Mouse (Mus musculus): Measurements from ENCODE around the gene Mrpl30. TPM values are rescaled to one million over a fixed set of nuclear protein-coding genes. Genes with fewer than 3 reads are reported as not detected.

Mrpl30 gene
- 245 and 251 TPM in 2 replicates for polyA plus RNA-seq (2016; fragmentation: Nextera tagmentation; extraction: Ambion mirVana)

GRCm38 (mm10) chr1:37890025-37890652 lies at the start of gene Mrpl30, which contains the start of gene Mitd1:
TSS of gene Mrpl30 (plus strand) at chr1:37890477.
TSS of gene Mitd1 (minus strand) at chr1:37890411.
- peak within 1 kb of the TSS; percentile 70 for H3K4me3 ChIP-seq
- WGBS: under 1% methylated on average over 41 of the region's 41 CpGs
- peak; percentile 88 for DNase-seq (ENCODE audit: low spot score)
- peaks cover 20% of the 10 kb centered on the region for H3K4me1 ChIP-seq
- peak within 1 kb of the TSS; percentile 77 for H3K27ac ChIP-seq (replicated peaks)
- peaks cover 19% of the 10 kb centered on the region for H3K36me3 ChIP-seq
- H3K27me3 ChIP-seq (ENCODE audit: low read depth, poor library complexity, severe bottlenecking): no peaks in the 10 kb centered on the region
- H3K9me3 ChIP-seq (replicated peaks): no peaks in the 10 kb centered on the region

DNA sequence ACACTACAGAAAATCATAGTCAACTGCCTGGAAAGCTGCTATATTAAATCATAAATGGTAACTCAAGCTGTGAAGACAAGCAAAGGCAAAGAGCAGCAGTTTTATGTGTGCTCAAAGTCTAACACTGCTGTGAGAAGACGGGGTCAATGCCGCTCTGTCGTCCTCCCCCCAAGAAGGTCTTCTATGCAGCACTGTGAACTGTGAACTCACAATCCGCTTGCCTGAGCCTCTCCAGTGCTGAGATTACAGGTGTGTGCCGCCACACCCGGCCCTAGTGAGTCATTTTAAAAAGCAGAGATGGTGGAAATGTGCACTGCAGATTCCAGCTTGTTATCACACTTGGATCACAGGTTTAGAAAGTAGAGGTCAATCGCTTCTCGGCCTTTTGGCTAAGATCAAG lies 43.4 kb upstream of the Mrpl30 start:
- no peaks in the 10 kb centered on the region for H3K36me3 ChIP-seq
- H3K27me3 ChIP-seq (ENCODE audit: low read depth, poor library complexity, severe bottlenecking): no peaks in the 10 kb centered on the region
- H3K9me3 ChIP-seq (replicated peaks): no peaks in the 10 kb centered on the region
- no peak overlapping the region for H3K4me3 ChIP-seq
- DNase-seq (ENCODE audit: low spot score): no peak
- H3K27ac ChIP-seq (replicated peaks): no peak overlapping the region
- no peaks in the 10 kb centered on the region for H3K4me1 ChIP-seq
- 83% methylated on average over 8 of the region's 8 CpGs for WGBS

DNA sequence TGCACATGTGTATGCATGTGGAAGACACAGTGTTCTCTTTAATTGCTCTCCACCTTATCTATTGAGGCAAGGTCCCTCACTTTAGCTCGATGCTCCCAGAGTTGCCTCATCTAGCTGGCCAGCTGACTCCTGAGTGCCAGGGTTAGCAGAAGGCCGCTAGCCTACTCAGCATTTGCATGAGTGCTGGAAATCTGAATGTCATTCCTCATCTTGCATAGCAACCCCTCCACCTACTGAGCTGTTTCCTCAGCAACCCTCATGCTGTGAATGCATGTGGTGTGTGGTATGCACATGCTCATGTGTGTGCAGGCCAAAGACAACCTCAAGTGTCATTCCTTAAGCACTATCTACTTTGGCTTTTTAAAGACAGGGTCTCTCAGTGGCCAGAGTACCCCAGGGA lies 39.6 kb upstream of the Mrpl30 start:
- Histone ChIP-seq H3K27ac (replicated peaks) (no peak overlapping the region), H3K4me3 (no peak overlapping the region), H3K9me3 (replicated peaks) (no peaks in the 10 kb centered on the region), H3K4me1 (no peaks in the 10 kb centered on the region), H3K36me3 (peaks cover 4% of the 10 kb centered on the region; the same call in 1 of the 2 replicates), H3K27me3 (ENCODE audit: low read depth, poor library complexity, severe bottlenecking) (no peaks in the 10 kb centered on the region)
- no peak for DNase-seq (ENCODE audit: low spot score)
- 67% methylated on average over 2 of the region's 2 CpGs for WGBS

GRCm38 (mm10) chr1:37864511-37865400 lies 25.5 kb upstream of the Mrpl30 start:
- under 1% methylated on average over 88 of the region's 90 CpGs for WGBS
- DNase-seq (ENCODE audit: low spot score): peak; percentile 99
- Histone ChIP-seq H3K9me3 (replicated peaks) (no peaks in the 10 kb centered on the region), H3K27ac (replicated peaks) (peak overlapping the region; percentile 89), H3K27me3 (ENCODE audit: low read depth, poor library complexity, severe bottlenecking) (peaks cover 11% of the 10 kb centered on the region; the same call in 1 of the 2 replicates), H3K4me3 (peak overlapping the region; percentile 71), H3K4me1 (peaks cover 23% of the 10 kb centered on the region), H3K36me3 (no peaks in the 10 kb centered on the region)

- no peaks in the 10 kb centered on the region for H3K36me3 ChIP-seq
- peak overlapping the region; percentile 89 for H3K27ac ChIP-seq (replicated peaks)
- no peak for DNase-seq (ENCODE audit: low spot score)
- 14% methylated on average over 23 of the region's 23 CpGs for WGBS
- peaks cover 14% of the 10 kb centered on the region; the same call in 1 of the 2 replicates for H3K27me3 ChIP-seq (ENCODE audit: low read depth, poor library complexity, severe bottlenecking)
- H3K4me1 ChIP-seq: peaks cover 23% of the 10 kb centered on the region
- H3K4me3 ChIP-seq: peak overlapping the region; percentile 71
- no peaks in the 10 kb centered on the region for H3K9me3 ChIP-seq (replicated peaks)
These were observed 24.7 kb upstream of the Mrpl30 start for GRCm38 (mm10) chr1:37865401-37866215.

- no peaks in the 10 kb centered on the region for H3K36me3 ChIP-seq
- peaks cover 23% of the 10 kb centered on the region for H3K4me1 ChIP-seq
- H3K27me3 ChIP-seq (ENCODE audit: low read depth, poor library complexity, severe bottlenecking): peaks cover 14% of the 10 kb centered on the region; the same call in 1 of the 2 replicates
- H3K4me3 ChIP-seq: peak within 1 kb of the TSS; percentile 71
- 87% methylated on average over 6 of the region's 6 CpGs for WGBS
- no peaks in the 10 kb centered on the region for H3K9me3 ChIP-seq (replicated peaks)
- no peak for DNase-seq (ENCODE audit: low spot score)
- H3K27ac ChIP-seq (replicated peaks): peak within 1 kb of the TSS; percentile 89
These were observed 24.0 kb upstream of the Mrpl30 start, which contains the start of gene Tsga10 for GRCm38 (mm10) chr1:37866286-37866685. TSS of gene Tsga10 (minus strand) at chr1:37866429.

GRCm38 (mm10) chr1:37867056-37867455 lies 23.2 kb upstream of the Mrpl30 start:
- H3K9me3 ChIP-seq (replicated peaks): no peaks in the 10 kb centered on the region
- no peaks in the 10 kb centered on the region for H3K36me3 ChIP-seq
- H3K27me3 ChIP-seq (ENCODE audit: low read depth, poor library complexity, severe bottlenecking): peaks cover 14% of the 10 kb centered on the region; the same call in 1 of the 2 replicates
- peak; percentile 38 for DNase-seq (ENCODE audit: low spot score)
- WGBS: 71% methylated on average over 1 of the region's 1 CpGs
- H3K4me1 ChIP-seq: peaks cover 29% of the 10 kb centered on the region
- no peak overlapping the region for H3K27ac ChIP-seq (replicated peaks)
- no peak overlapping the region for H3K4me3 ChIP-seq

GRCm38 (mm10) chr1:37867684-37868322 lies 22.5 kb upstream of the Mrpl30 start:
- peaks cover 14% of the 10 kb centered on the region; the same call in 1 of the 2 replicates for H3K27me3 ChIP-seq (ENCODE audit: low read depth, poor library complexity, severe bottlenecking)
- DNase-seq (ENCODE audit: low spot score): no peak
- H3K9me3 ChIP-seq (replicated peaks): no peaks in the 10 kb centered on the region
- WGBS: 74% methylated on average over 10 of the region's 10 CpGs
- no peak overlapping the region for H3K27ac ChIP-seq (replicated peaks)
- no peak overlapping the region for H3K4me3 ChIP-seq
- H3K4me1 ChIP-seq: peaks cover 34% of the 10 kb centered on the region
- H3K36me3 ChIP-seq: no peaks in the 10 kb centered on the region

GRCm38 (mm10) chr1:37868640-37869039 lies 21.6 kb upstream of the Mrpl30 start:
- Histone ChIP-seq H3K36me3 (no peaks in the 10 kb centered on the region), H3K4me3 (no peak overlapping the region), H3K27ac (replicated peaks) (no peak overlapping the region), H3K9me3 (replicated peaks) (no peaks in the 10 kb centered on the region), H3K4me1 (peaks cover 34% of the 10 kb centered on the region), H3K27me3 (ENCODE audit: low read depth, poor library complexity, severe bottlenecking) (peaks cover 14% of the 10 kb centered on the region; the same call in 1 of the 2 replicates)
- DNase-seq (ENCODE audit: low spot score): no peak
- 68% methylated on average over 10 of the region's 10 CpGs for WGBS

GRCm38 (mm10) chr1:37869362-37869761 lies 20.9 kb upstream of the Mrpl30 start:
- DNase-seq (ENCODE audit: low spot score): no peak
- H3K4me3 ChIP-seq: no peak overlapping the region
- H3K36me3 ChIP-seq: no peaks in the 10 kb centered on the region
- 51% methylated on average over 2 of the region's 2 CpGs for WGBS
- peaks cover 27% of the 10 kb centered on the region for H3K4me1 ChIP-seq
- peaks cover 14% of the 10 kb centered on the region; the same call in 1 of the 2 replicates for H3K27me3 ChIP-seq (ENCODE audit: low read depth, poor library complexity, severe bottlenecking)
- no peak overlapping the region for H3K27ac ChIP-seq (replicated peaks)
- H3K9me3 ChIP-seq (replicated peaks): no peaks in the 10 kb centered on the region

GRCm38 (mm10) chr1:37871704-37872103 lies 18.6 kb upstream of the Mrpl30 start, which contains the start of gene Lipt1:
TSS of gene Lipt1 (plus strand) at chr1:37871738.
- Histone ChIP-seq H3K4me3 (peak within 1 kb of the TSS; percentile 64), H3K27me3 (ENCODE audit: low read depth, poor library complexity, severe bottlenecking) (peaks cover 8% of the 10 kb centered on the region; the same call in 1 of the 2 replicates), H3K9me3 (replicated peaks) (peaks cover 8% of the 10 kb centered on the region; the same call in 1 of the 2 replicates), H3K27ac (replicated peaks) (peak within 1 kb of the TSS; percentile 81), H3K36me3 (peaks cover 23% of the 10 kb centered on the region), H3K4me1 (peaks cover 15% of the 10 kb centered on the region)
- 8% methylated on average over 7 of the region's 7 CpGs for WGBS
- DNase-seq (ENCODE audit: low spot score): peak; percentile 29

All from midbrain, embryonic 10.5 days (tissue).